Mouse (Mus musculus) E14TG2a.4 (cell line): ENCODE results near the gene Bri3.

Source experiments
- CTCF ChIP-seq: conservative IDR thresholded peaks from 2 replicates; pipeline ENCODE4 v1.5.1; 2014; ENCODE audit warnings: low read length
- NANOG ChIP-seq: IDR thresholded peaks from 2 replicates; pipeline ENCODE4 v1.6.1; 2014; ENCODE audit warnings: borderline replicate concordance, low read length, mixed read lengths

GRCm38 (mm10) chr5:144231410-144231809, 12.8 kb upstream of the Bri3 start:
- TF ChIP-seq CTCF (0 out of 2 replicates have a peak, but pooled peaks have one; percentile 6), NANOG (no peak)
